Mouse (Mus musculus) hindbrain, embryonic 16.5 days (tissue): ENCODE data around the gene Cx3cl1. TPM values are rescaled to one million over a fixed set of nuclear protein-coding genes. Genes with fewer than 3 reads are reported as not detected.

Source experiments
- ATAC-seq: fragments of 200-750 bp; cut with Nextera tagmentation; 2 replicates; pipeline ENCODE4 v1.8.0; 2017; ENCODE audit warnings: moderate TSS enrichment, moderate library complexity
- H3K27ac ChIP-seq: fragments of 300-500 bp; sonication (generic); 2 replicates; pipeline ENCODE4 v1.5.1; 2014; ENCODE audit warnings: low read depth, mild to moderate bottlenecking, control low read depth, low read length, moderate library complexity
- H3K27me3 ChIP-seq: fragments of 300-500 bp; sonication (generic); replicated peaks from 2 replicates; pipeline ENCODE4 v1.6.1; 2014; ENCODE audit warnings: low read length; ENCODE audit not compliant: control insufficient read depth, insufficient read depth
- H3K36me3 ChIP-seq: fragments of 300-500 bp; sonication (generic); 2 replicates; pipeline ENCODE4 v1.6.1; 2014; ENCODE audit warnings: mild to moderate bottlenecking, low read length, moderate library complexity, mixed read lengths; ENCODE audit not compliant: control insufficient read depth, insufficient read depth
- H3K4me1 ChIP-seq: fragments of 300-500 bp; sonication (generic); 2 replicates; pipeline ENCODE4 v1.6.1; 2014; ENCODE audit warnings: low read depth, low read length; ENCODE audit not compliant: control insufficient read depth, insufficient read depth
- H3K4me2 ChIP-seq: fragments of 300-500 bp; sonication (generic); 2 replicates; pipeline ENCODE4 v1.6.1; 2014; ENCODE audit warnings: mild to moderate bottlenecking, low read length, control low read depth, moderate library complexity
- H3K4me3 ChIP-seq: fragments of 300-500 bp; sonication (generic); 2 replicates; pipeline ENCODE4 v1.5.1; 2014; ENCODE audit warnings: mild to moderate bottlenecking, low read length, control low read depth, moderate library complexity
- H3K9ac ChIP-seq: fragments of 300-500 bp; sonication (generic); 2 replicates; pipeline ENCODE4 v1.6.1; 2014; ENCODE audit warnings: low read depth, mild to moderate bottlenecking, control low read depth, low read length, moderate library complexity
- H3K9me3 ChIP-seq: fragments of 300-500 bp; sonication (generic); 2 replicates; pipeline ENCODE4 v1.6.1; 2014; ENCODE audit warnings: mild to moderate bottlenecking, low read length, moderate library complexity; ENCODE audit not compliant: control insufficient read depth
- WGBS: fragments of 180-500 bp; shearing (Covaris S2); extraction: QIAGEN DNeasy Blood & Tissue Kit; methylation state at CpG from one replicate; pipeline ENCODE4 v1.1.7; 2014; 5-methylcytosine and 5-hydroxymethylcytosine counted together
- polyA plus RNA-seq: library from polyadenylated mRNA; unstranded; fragments of >200 nt; fragmentation: Nextera tagmentation; extraction: Ambion mirVana; gene quantifications from 2 replicates; pipeline ENCODE4 v1.2.1, GENCODE M21; 2015

Gene Cx3cl1
- polyA plus RNA-seq, 1 experiment from 2014 or later, result 62.0 TPM

GRCm38 (mm10) chr8:94779534-94780294 is 7.9 kb downstream of the Cx3cl1 start:
- Histone ChIP-seq H3K9ac (no peak overlapping the region), H3K36me3 (no peaks in the 10 kb centered on the region; the same call in 1 of the 2 replicates), H3K4me2 (no peak overlapping the region), H3K4me1 (peaks cover 4% of the 10 kb centered on the region), H3K27ac (no peak overlapping the region), H3K4me3 (no peak overlapping the region), H3K9me3 (no peaks in the 10 kb centered on the region), H3K27me3 (no peaks in the 10 kb centered on the region)
- 93% methylated on average over 16 of the region's 16 CpGs for WGBS
- ATAC-seq, result no peak

GRCm38 (mm10) chr8:94780491-94781154 is 8.8 kb downstream of the Cx3cl1 start:
- Histone ChIP-seq H3K4me3 (no peak overlapping the region), H3K27me3 (no peaks in the 10 kb centered on the region), H3K4me1 (peaks cover 4% of the 10 kb centered on the region), H3K4me2 (no peak overlapping the region), H3K36me3 (no peaks in the 10 kb centered on the region; the same call in 1 of the 2 replicates), H3K27ac (no peak overlapping the region), H3K9ac (no peak overlapping the region), H3K9me3 (no peaks in the 10 kb centered on the region)
- no peak for ATAC-seq
- WGBS, result 87% methylated on average over 21 of the region's 21 CpGs

- no peak overlapping the region for H3K9ac ChIP-seq
- H3K27ac ChIP-seq, result no peak overlapping the region
- no peaks in the 10 kb centered on the region; the same call in 1 of the 2 replicates for H3K36me3 ChIP-seq
- H3K4me3 ChIP-seq, result no peak overlapping the region
- no peak overlapping the region for H3K4me2 ChIP-seq
- whole genome bisulfite sequencing, result 67% methylated on average over 7 of the region's 7 CpGs
- peaks cover 4% of the 10 kb centered on the region for H3K4me1 ChIP-seq
- no peaks in the 10 kb centered on the region for H3K9me3 ChIP-seq
- no peak for ATAC-seq
- no peaks in the 10 kb centered on the region for H3K27me3 ChIP-seq
These were observed 9.5 kb downstream of the Cx3cl1 start for GRCm38 (mm10) chr8:94781155-94781837.

GRCm38 (mm10) chr8:94781838-94782235 is 10.0 kb downstream of the Cx3cl1 start:
- Histone ChIP-seq H3K36me3 (no peaks in the 10 kb centered on the region; the same call in 1 of the 2 replicates), H3K27me3 (no peaks in the 10 kb centered on the region), H3K9me3 (no peaks in the 10 kb centered on the region), H3K4me2 (no peak overlapping the region), H3K4me3 (no peak overlapping the region), H3K9ac (no peak overlapping the region), H3K27ac (no peak overlapping the region), H3K4me1 (peaks cover 4% of the 10 kb centered on the region)
- no peak for ATAC-seq
- WGBS, result 14% methylated on average over 11 of the region's 11 CpGs

- H3K27ac ChIP-seq, result no peak overlapping the region
- H3K36me3 ChIP-seq, result no peaks in the 10 kb centered on the region; the same call in 1 of the 2 replicates
- H3K27me3 ChIP-seq, result no peaks in the 10 kb centered on the region
- no peak overlapping the region for H3K9ac ChIP-seq
- H3K9me3 ChIP-seq, result no peaks in the 10 kb centered on the region
- no peaks in the 10 kb centered on the region; the same call in 1 of the 2 replicates for H3K4me1 ChIP-seq
- 81% methylated on average over 4 of the region's 4 CpGs for WGBS
- no peak overlapping the region for H3K4me3 ChIP-seq
- no peak for ATAC-seq
- no peak overlapping the region for H3K4me2 ChIP-seq
These were observed 12.1 kb downstream of the Cx3cl1 start for GRCm38 (mm10) chr8:94783890-94784289.

GRCm38 (mm10) chr8:94785247-94785985 is 13.6 kb downstream of the Cx3cl1 start:
- Histone ChIP-seq H3K36me3 (no peaks in the 10 kb centered on the region), H3K9me3 (no peaks in the 10 kb centered on the region), H3K4me1 (no peaks in the 10 kb centered on the region; the same call in 1 of the 2 replicates), H3K27ac (no peak overlapping the region), H3K27me3 (no peaks in the 10 kb centered on the region), H3K4me2 (no peak overlapping the region), H3K9ac (no peak overlapping the region), H3K4me3 (no peak overlapping the region)
- no peak for ATAC-seq
- 77% methylated on average over 12 of the region's 12 CpGs for WGBS

GRCm38 (mm10) chr8:94785995-94786595 is 14.3 kb downstream of the Cx3cl1 start:
- Histone ChIP-seq H3K27me3 (no peaks in the 10 kb centered on the region), H3K27ac (no peak overlapping the region), H3K36me3 (no peaks in the 10 kb centered on the region), H3K4me3 (no peak overlapping the region), H3K9me3 (no peaks in the 10 kb centered on the region), H3K4me1 (no peaks in the 10 kb centered on the region; the same call in 1 of the 2 replicates), H3K9ac (no peak overlapping the region), H3K4me2 (no peak overlapping the region)
- 74% methylated on average over 6 of the region's 6 CpGs for WGBS
- ATAC-seq, result no peak

GRCm38 (mm10) chr8:94787524-94788501 is 16.0 kb downstream of the Cx3cl1 start:
- Histone ChIP-seq H3K9ac (no peak overlapping the region), H3K4me1 (no peaks in the 10 kb centered on the region), H3K4me3 (no peak overlapping the region), H3K27ac (no peak overlapping the region), H3K27me3 (no peaks in the 10 kb centered on the region), H3K9me3 (no peaks in the 10 kb centered on the region), H3K36me3 (no peaks in the 10 kb centered on the region), H3K4me2 (no peak overlapping the region)
- WGBS, result 65% methylated on average over 15 of the region's 15 CpGs
- ATAC-seq, result peak; percentile 40; the same call in 1 of the 2 replicates
